Mouse (Mus musculus): ENCODE data around the gene Uevld. TPM values are rescaled to one million over a fixed set of nuclear protein-coding genes. Genes with fewer than 3 reads are reported as not detected.
"Not testable (repeated sequence)": the region's sequence is repeated elsewhere in the genome, so short reads cannot be mapped to it uniquely, and the experiment has no call there.

Uevld gene
- polyA plus RNA-seq, 1 experiment from 2014 or later, result 10.0 TPM

DNA sequence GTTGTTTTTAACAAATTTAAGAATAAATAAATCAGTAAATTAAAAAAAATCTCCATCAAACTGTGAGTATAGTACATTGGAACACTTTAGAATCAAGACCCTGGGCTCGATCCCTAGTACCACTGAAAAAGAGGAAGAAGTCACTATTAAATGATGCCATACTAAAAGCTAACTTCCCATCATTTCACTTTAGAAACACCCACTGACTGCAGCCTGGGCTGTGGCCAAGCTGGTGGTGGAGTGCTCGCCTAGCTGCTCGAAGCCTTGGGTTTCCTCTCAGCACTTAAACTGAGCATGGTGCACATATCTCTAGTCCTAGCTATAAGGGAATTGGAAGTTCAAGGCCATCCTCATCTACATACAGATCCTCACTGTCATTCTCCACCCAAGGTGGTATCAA lies 47.1 kb downstream of the Uevld start:
- ATAC-seq (ENCODE audit: insufficient read depth, low FRiP score, low read depth), result no peak
- H3K27me3 ChIP-seq (replicated peaks), result no peaks in the 10 kb centered on the region
- H3K27ac ChIP-seq, result no peak overlapping the region
- H3K36me3 ChIP-seq, result peaks cover 38% of the 10 kb centered on the region
- no peak overlapping the region for H3K4me2 ChIP-seq
- WGBS, result 92% methylated on average over 3 of the region's 3 CpGs
- no peak overlapping the region for H3K4me3 ChIP-seq (replicated peaks)
- H3K9me3 ChIP-seq, result no peaks in the 10 kb centered on the region
- H3K4me1 ChIP-seq, result no peaks in the 10 kb centered on the region
- no peak overlapping the region for H3K9ac ChIP-seq

DNA sequence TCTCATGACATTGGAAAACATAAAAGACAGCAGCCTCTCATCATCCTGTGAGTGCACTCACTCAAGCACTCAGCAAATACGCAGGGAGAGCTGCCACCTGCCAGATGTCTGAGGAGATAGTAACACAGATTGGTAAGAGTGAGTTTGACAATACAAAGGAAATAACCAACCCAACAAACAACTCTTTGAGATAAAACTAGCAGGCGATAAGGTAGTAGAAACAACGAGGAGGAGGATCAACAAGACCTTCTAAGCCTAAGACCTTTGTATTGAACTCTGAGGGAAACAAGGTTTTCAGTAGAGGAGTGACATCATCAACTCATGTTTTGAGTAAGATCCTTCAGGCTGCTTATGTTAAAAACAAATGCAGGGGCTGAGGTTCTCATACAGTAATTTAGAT lies 59.0 kb downstream of the Uevld start:
- no peak overlapping the region for H3K4me2 ChIP-seq
- H3K27ac ChIP-seq, result no peak overlapping the region
- WGBS, result 71% methylated on average over 3 of the region's 3 CpGs
- no peak overlapping the region for H3K9ac ChIP-seq
- no peaks in the 10 kb centered on the region for H3K9me3 ChIP-seq
- H3K4me3 ChIP-seq (replicated peaks), result no peak overlapping the region
- H3K36me3 ChIP-seq, result peaks cover 31% of the 10 kb centered on the region
- H3K4me1 ChIP-seq, result no peaks in the 10 kb centered on the region
- ATAC-seq (ENCODE audit: insufficient read depth, low FRiP score, low read depth), result no peak
- H3K27me3 ChIP-seq (replicated peaks), result no peaks in the 10 kb centered on the region

DNA sequence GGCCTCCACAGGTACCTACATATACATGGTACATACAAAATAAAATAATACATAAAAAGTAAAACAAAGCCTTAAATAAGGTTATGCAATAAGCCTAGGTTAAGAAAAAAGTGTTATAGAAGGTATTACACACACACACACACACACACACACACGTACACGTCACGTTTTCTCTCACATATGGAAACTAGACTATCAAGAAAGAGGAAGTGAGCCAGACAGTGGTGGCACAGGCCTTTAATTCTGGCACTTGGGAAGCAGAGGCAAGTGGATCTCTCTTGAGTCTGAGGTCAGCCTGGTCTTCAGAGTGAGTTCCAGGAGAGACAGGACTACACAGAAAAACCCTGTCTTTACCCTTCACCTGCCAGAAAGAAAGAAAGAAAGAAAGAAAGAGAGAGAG lies 62.8 kb downstream of the Uevld start:
- H3K27ac ChIP-seq, result no peak overlapping the region
- no peak overlapping the region for H3K4me3 ChIP-seq (replicated peaks)
- no peaks in the 10 kb centered on the region for H3K27me3 ChIP-seq (replicated peaks)
- H3K4me2 ChIP-seq, result no peak overlapping the region
- no peaks in the 10 kb centered on the region for H3K4me1 ChIP-seq
- H3K36me3 ChIP-seq, result peaks cover 34% of the 10 kb centered on the region
- no peak overlapping the region for H3K9ac ChIP-seq
- ATAC-seq (ENCODE audit: insufficient read depth, low FRiP score, low read depth), result no peak
- 96% methylated on average over 3 of the region's 3 CpGs for WGBS
- no peaks in the 10 kb centered on the region for H3K9me3 ChIP-seq

DNA sequence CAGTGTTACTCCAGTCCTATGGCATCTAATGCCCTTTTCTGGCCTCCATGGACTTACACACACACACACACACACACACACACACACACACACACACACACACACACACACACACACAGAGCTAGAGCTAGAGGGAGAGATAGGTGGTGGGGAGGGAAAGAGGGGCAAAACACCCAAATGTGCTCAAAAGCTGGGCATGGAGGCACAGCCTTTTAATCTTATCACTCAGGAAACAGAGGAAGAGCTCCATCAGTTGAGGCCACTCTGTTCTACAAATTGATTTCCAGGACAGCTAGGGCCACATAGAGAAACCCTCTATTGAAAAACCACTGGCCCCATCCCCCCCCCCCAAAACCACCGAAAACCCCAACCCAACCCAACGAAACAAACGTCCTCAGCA lies 75.0 kb downstream of the Uevld start:
- 79% methylated on average over 3 of the region's 3 CpGs for WGBS
- peaks cover 14% of the 10 kb centered on the region for H3K36me3 ChIP-seq
- no peaks in the 10 kb centered on the region for H3K27me3 ChIP-seq (replicated peaks)
- no peak overlapping the region for H3K4me2 ChIP-seq
- no peak overlapping the region for H3K9ac ChIP-seq
- no peak overlapping the region for H3K27ac ChIP-seq
- no peaks in the 10 kb centered on the region for H3K9me3 ChIP-seq
- H3K4me3 ChIP-seq (replicated peaks), result no peak overlapping the region
- no peak for ATAC-seq (ENCODE audit: insufficient read depth, low FRiP score, low read depth)
- no peaks in the 10 kb centered on the region for H3K4me1 ChIP-seq

DNA sequence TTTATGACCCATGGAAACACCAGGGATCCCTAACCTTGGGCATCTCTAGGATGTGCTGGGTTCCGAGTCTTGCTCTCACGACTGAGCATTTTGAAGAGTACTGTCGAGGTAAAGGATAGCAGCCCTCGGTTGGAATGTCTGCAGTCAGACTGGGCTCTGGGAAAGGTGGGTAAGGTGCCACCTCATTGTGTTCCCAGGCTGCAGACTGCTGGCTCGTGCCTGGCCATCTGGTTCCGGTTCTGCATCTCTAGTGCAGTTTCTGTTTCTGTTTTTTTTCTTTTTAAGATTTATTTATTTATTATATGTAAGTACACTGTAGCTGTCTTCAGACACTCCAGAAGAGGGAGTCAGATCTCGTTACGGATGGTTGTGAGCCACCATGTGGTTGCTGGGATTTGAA lies 76.4 kb downstream of the Uevld start:
- H3K4me2 ChIP-seq; H3K4me3 ChIP-seq (replicated peaks); H3K9me3 ChIP-seq; ATAC-seq (ENCODE audit: insufficient read depth, low FRiP score, low read depth); H3K9ac ChIP-seq; H3K4me1 ChIP-seq; H3K27me3 ChIP-seq (replicated peaks); H3K27ac ChIP-seq: not testable (repeated sequence)
- H3K36me3 ChIP-seq, result peaks cover 12% of the 10 kb centered on the region
- 80% methylated on average over 6 of the region's 8 CpGs for WGBS

DNA sequence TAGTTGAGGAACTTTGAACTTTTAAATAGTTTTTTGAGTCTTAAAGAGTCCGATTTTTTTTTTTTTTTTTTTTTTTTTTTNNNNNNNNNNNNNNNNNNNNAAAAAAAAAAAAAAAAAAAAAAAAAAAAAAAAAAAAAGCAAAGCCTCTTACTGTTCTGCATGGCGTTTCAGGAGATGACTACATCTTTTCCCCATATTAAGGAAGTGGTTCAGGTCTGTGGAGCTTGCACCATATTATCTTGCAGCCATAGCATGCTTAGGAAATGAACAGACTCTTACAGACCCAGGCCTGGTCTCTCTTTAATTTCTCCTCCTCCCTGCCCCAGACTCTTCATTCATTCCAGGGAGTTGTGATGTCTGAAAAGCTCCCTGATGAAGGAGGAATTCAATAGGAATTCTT lies 77.3 kb downstream of the Uevld start:
- WGBS, result 57% methylated on average over 1 of the region's 2 CpGs
- no peaks in the 10 kb centered on the region for H3K27me3 ChIP-seq (replicated peaks)
- no peak overlapping the region for H3K9ac ChIP-seq
- no peaks in the 10 kb centered on the region for H3K4me1 ChIP-seq
- H3K4me2 ChIP-seq, result no peak overlapping the region
- no peak overlapping the region for H3K27ac ChIP-seq
- H3K4me3 ChIP-seq (replicated peaks), result no peak overlapping the region
- ATAC-seq (ENCODE audit: insufficient read depth, low FRiP score, low read depth), result no peak
- peaks cover 6% of the 10 kb centered on the region for H3K36me3 ChIP-seq
- H3K9me3 ChIP-seq, result no peaks in the 10 kb centered on the region

DNA sequence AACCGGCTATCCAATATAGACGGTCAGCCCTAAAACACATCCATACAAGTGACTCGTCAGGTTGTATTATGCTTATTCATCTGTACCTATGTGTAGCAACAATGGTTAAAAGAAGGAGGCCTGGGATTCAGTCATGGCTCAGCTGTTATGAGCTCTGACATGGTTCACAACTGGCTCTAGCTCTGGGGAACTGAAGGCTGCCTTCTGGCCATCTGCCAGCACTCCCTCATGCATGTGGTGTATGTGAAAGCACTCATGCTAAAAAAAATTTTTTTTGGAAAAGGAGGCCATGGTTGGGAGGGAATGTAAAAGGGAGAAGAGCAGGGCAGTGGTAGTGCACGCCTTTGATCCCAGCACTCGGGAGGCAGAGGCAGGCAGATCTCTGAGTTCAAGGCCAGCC lies 78.5 kb downstream of the Uevld start:
- H3K4me2 ChIP-seq, result no peak overlapping the region
- H3K27me3 ChIP-seq (replicated peaks), result no peaks in the 10 kb centered on the region
- H3K27ac ChIP-seq, result no peak overlapping the region
- 95% methylated on average over 5 of the region's 5 CpGs for WGBS
- no peaks in the 10 kb centered on the region for H3K4me1 ChIP-seq
- H3K36me3 ChIP-seq, result peaks cover 1% of the 10 kb centered on the region; the same call in 1 of the 2 replicates
- H3K9me3 ChIP-seq, result no peaks in the 10 kb centered on the region
- ATAC-seq (ENCODE audit: insufficient read depth, low FRiP score, low read depth), result no peak
- no peak overlapping the region for H3K9ac ChIP-seq
- H3K4me3 ChIP-seq (replicated peaks), result no peak overlapping the region

DNA sequence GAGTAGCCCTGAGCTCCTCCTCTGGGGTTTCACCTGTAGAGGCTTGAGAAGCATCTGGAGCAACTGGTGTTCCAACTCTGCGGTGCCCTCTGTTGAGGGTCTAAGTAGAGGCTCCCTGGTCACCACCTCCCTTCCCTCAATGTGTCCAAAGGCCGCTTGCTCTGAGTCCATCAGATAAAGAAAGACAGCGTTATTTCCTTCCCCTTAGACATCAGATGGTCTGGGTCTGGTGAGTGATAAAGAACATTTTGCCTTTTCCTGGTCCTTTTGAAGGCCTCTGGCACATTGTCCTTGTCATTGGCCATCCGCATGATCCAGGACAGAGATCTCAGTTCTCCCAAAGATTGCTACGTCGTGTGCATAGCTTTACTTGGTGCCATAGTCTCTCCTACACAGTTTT lies 81.1 kb downstream of the Uevld start:
- Histone ChIP-seq H3K9me3 (no peaks in the 10 kb centered on the region), H3K36me3 (no peaks in the 10 kb centered on the region), H3K9ac (no peak overlapping the region), H3K4me2 (no peak overlapping the region), H3K27ac (no peak overlapping the region), H3K4me1 (no peaks in the 10 kb centered on the region), H3K27me3 (replicated peaks) (no peaks in the 10 kb centered on the region), H3K4me3 (replicated peaks) (no peak overlapping the region)
- ATAC-seq (ENCODE audit: insufficient read depth, low FRiP score, low read depth), result no peak
- 76% methylated on average over 6 of the region's 6 CpGs for WGBS

DNA sequence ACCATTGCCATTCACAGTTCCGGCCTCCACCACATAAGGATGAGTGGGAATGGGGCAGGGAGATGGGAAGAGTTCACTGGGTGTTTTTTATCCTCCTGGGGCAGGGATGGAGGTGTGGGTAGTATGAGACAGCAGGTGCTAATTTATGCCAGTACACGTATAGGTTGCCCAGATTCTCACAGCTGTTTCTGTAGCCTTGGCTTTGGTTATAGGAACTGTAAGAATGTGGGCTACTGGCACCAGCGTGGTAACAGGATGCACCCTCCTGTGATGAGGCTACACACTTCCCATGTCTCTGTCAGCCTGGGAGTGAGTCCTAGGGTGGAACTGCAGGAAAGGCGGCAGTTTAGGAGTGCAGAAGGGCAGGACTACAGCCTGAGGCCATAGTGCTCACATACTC lies 81.5 kb downstream of the Uevld start:
- no peaks in the 10 kb centered on the region for H3K27me3 ChIP-seq (replicated peaks)
- WGBS, result 65% methylated on average over 4 of the region's 4 CpGs
- no peaks in the 10 kb centered on the region for H3K36me3 ChIP-seq

More for the DNA sequence above, 81.5 kb downstream of the Uevld start:
- no peaks in the 10 kb centered on the region for H3K9me3 ChIP-seq
- H3K4me3 ChIP-seq (replicated peaks), result no peak overlapping the region
- no peak overlapping the region for H3K9ac ChIP-seq
- no peak overlapping the region for H3K4me2 ChIP-seq
- H3K27ac ChIP-seq, result no peak overlapping the region
- no peak for ATAC-seq (ENCODE audit: insufficient read depth, low FRiP score, low read depth)
- H3K4me1 ChIP-seq, result no peaks in the 10 kb centered on the region

Other genes with a start within 250 kb of the Uevld start
- 24.3 and 24.8 TPM in 2 replicates for gene Saal1, start 247.8 kb downstream of the Uevld start, polyA plus RNA-seq (2015; fragmentation: Nextera tagmentation; extraction: Ambion mirVana)
- 0.59 and 1.2 TPM in 2 replicates for gene Saa3, start 242.8 kb downstream of the Uevld start, polyA plus RNA-seq (2015; fragmentation: Nextera tagmentation; extraction: Ambion mirVana)
- gene Saa4, start 225.9 kb downstream of the Uevld start, polyA plus RNA-seq (2015; fragmentation: Nextera tagmentation; extraction: Ambion mirVana), result 0.22 and 0.32 TPM in 2 replicates
- 0.23 and 0.39 TPM in 2 replicates for gene Saa1, start 215.5 kb downstream of the Uevld start, polyA plus RNA-seq (2015; fragmentation: Nextera tagmentation; extraction: Ambion mirVana)
- gene Saa2, start 206.7 kb downstream of the Uevld start, polyA plus RNA-seq (2015; fragmentation: Nextera tagmentation; extraction: Ambion mirVana), result not detected in 2 replicates
- gene Hps5, start 162.5 kb downstream of the Uevld start, polyA plus RNA-seq (2015; fragmentation: Nextera tagmentation; extraction: Ambion mirVana), result 20.2 and 21.8 TPM in 2 replicates
- 48.6 and 52.6 TPM in 2 replicates for gene Gtf2h1, start 162.4 kb downstream of the Uevld start, polyA plus RNA-seq (2015; fragmentation: Nextera tagmentation; extraction: Ambion mirVana)
- 1,836 and 1,959 TPM in 2 replicates for gene Ldha, start 117.1 kb downstream of the Uevld start, polyA plus RNA-seq (2015; fragmentation: Nextera tagmentation; extraction: Ambion mirVana)
- gene Ldhc, start 97.3 kb downstream of the Uevld start, polyA plus RNA-seq (2015; fragmentation: Nextera tagmentation; extraction: Ambion mirVana), result 0.17 TPM in 2 replicates
- 125 and 137 TPM in 2 replicates for gene Tsg101, start 38.6 kb downstream of the Uevld start, polyA plus RNA-seq (2015; fragmentation: Nextera tagmentation; extraction: Ambion mirVana)
- gene Gm9999, start 25.1 kb upstream of the Uevld start, polyA plus RNA-seq (2015; fragmentation: Nextera tagmentation; extraction: Ambion mirVana), result not detected in 2 replicates
- gene Spty2d1, start 49.9 kb upstream of the Uevld start, polyA plus RNA-seq (2015; fragmentation: Nextera tagmentation; extraction: Ambion mirVana), result 19.3 and 19.7 TPM in 2 replicates
- gene Tmem86a, start 92.1 kb upstream of the Uevld start, polyA plus RNA-seq (2015; fragmentation: Nextera tagmentation; extraction: Ambion mirVana), result 29.8 and 33.5 TPM in 2 replicates
- gene Ptpn5, start 175.2 kb upstream of the Uevld start, polyA plus RNA-seq (2015; fragmentation: Nextera tagmentation; extraction: Ambion mirVana), result 1.3 and 1.5 TPM in 2 replicates
- gene Mrgpra6, start 246.4 kb upstream of the Uevld start, polyA plus RNA-seq (2015; fragmentation: Nextera tagmentation; extraction: Ambion mirVana), result not detected in 2 replicates